Mouse (Mus musculus) brain, embryonic 14.5 days (tissue): ENCODE data around the gene Ypel5.

Experiments used
- CTCF ChIP-seq: fragments of 200-500 bp; IDR thresholded peaks from 2 replicates; pipeline ENCODE4 v1.5.1; 2012; ENCODE audit warnings: inconsistent platforms, mild to moderate bottlenecking, moderate library complexity, borderline replicate concordance; ENCODE audit not compliant: insufficient read depth, insufficient read length; ENCODE audit errors: extremely low read depth
- POLR2A ChIP-seq: fragments of 200-500 bp; IDR thresholded peaks from 2 replicates; pipeline ENCODE4 v1.6.1; 2012; ENCODE audit warnings: mild to moderate bottlenecking, inconsistent platforms, borderline replicate concordance; ENCODE audit not compliant: poor library complexity, insufficient read depth, insufficient read length, severe bottlenecking; ENCODE audit errors: extremely low read depth

DNA sequence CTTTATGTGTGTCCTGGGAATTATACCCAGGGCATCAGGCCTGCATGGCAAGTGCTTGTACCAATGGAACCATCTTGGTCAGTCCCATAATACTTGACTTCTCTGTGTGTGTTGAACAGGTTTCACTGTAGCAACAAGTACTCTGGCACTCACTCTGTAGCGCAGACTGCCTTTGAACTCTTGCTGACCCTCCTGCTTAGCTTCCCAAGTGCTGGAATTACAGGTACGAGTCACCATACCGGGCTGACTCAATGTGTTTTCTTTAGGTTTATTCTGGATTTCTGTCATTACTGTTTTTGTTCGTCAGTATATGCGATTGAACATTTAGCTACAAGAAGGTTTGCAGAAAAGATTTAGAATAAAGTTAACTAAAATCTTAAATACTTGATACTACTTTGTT is 61.7 kb downstream of the Ypel5 start:
- TF ChIP-seq CTCF: no peak
- no peak for TF ChIP-seq POLR2A
